Mouse (Mus musculus): ENCODE measurements around the gene Hus1b. TPM values are rescaled to one million over a fixed set of nuclear protein-coding genes. Genes with fewer than 3 reads are reported as not detected.

Gene Hus1b
- polyA plus RNA-seq, 1 experiment from 2014 or later = not detected

GRCm38 (mm10) chr13:30931613-30932012, 15.9 kb downstream of the Hus1b start:
- H3K4me2 ChIP-seq (ENCODE audit: low read depth) = no peak overlapping the region
- no peaks in the 10 kb centered on the region for H3K27me3 ChIP-seq (ENCODE audit: control insufficient read depth, insufficient read depth, low read length)
- H3K9ac ChIP-seq (ENCODE audit: low read length) = no peak overlapping the region
- ATAC-seq (ENCODE audit: insufficient read depth, low FRiP score, low TSS enrichment) (no peak), DNase-seq (ENCODE audit: low spot score) (no peak)
- no peaks in the 10 kb centered on the region for H3K9me3 ChIP-seq (ENCODE audit: control insufficient read depth, low read length)
- H3K4me1 ChIP-seq (ENCODE audit: control insufficient read depth, insufficient read depth, low read length) = no peaks in the 10 kb centered on the region
- H3K36me3 ChIP-seq (ENCODE audit: control insufficient read depth, insufficient read depth, low read length) = no peaks in the 10 kb centered on the region
- 87% methylated on average over 4 of the region's 4 CpGs for WGBS
- no peak overlapping the region for H3K27ac ChIP-seq (ENCODE audit: low read depth, low read length)
- no peak overlapping the region for H3K4me3 ChIP-seq (ENCODE audit: low read depth, low read length)

GRCm38 (mm10) chr13:30929119-30929518, 18.4 kb downstream of the Hus1b start:
- H3K9ac ChIP-seq (ENCODE audit: low read length) = no peak overlapping the region
- no peak overlapping the region for H3K4me2 ChIP-seq (ENCODE audit: low read depth)
- no peaks in the 10 kb centered on the region for H3K27me3 ChIP-seq (ENCODE audit: control insufficient read depth, insufficient read depth, low read length)
- no peak for ATAC-seq (ENCODE audit: insufficient read depth, low FRiP score, low TSS enrichment)
- DNase-seq (ENCODE audit: low spot score) = no peak
- no peaks in the 10 kb centered on the region for H3K9me3 ChIP-seq (ENCODE audit: control insufficient read depth, low read length)
- H3K27ac ChIP-seq (ENCODE audit: low read depth, low read length) = no peak overlapping the region
- no peaks in the 10 kb centered on the region for H3K36me3 ChIP-seq (ENCODE audit: control insufficient read depth, insufficient read depth, low read length)
- H3K4me1 ChIP-seq (ENCODE audit: control insufficient read depth, insufficient read depth, low read length) = no peaks in the 10 kb centered on the region
- H3K4me3 ChIP-seq (ENCODE audit: low read depth, low read length) = no peak overlapping the region
- WGBS = 88% methylated on average over 2 of the region's 2 CpGs

GRCm38 (mm10) chr13:30924269-30924668, 23.3 kb downstream of the Hus1b start:
- 94% methylated on average over 6 of the region's 6 CpGs for WGBS
- Histone ChIP-seq H3K4me2 (ENCODE audit: low read depth) (no peak overlapping the region), H3K27me3 (ENCODE audit: control insufficient read depth, insufficient read depth, low read length) (no peaks in the 10 kb centered on the region), H3K27ac (ENCODE audit: low read depth, low read length) (no peak overlapping the region), H3K4me3 (ENCODE audit: low read depth, low read length) (no peak overlapping the region), H3K4me1 (ENCODE audit: control insufficient read depth, insufficient read depth, low read length) (no peaks in the 10 kb centered on the region), H3K9ac (ENCODE audit: low read length) (no peak overlapping the region), H3K9me3 (ENCODE audit: control insufficient read depth, low read length) (no peaks in the 10 kb centered on the region), H3K36me3 (ENCODE audit: control insufficient read depth, insufficient read depth, low read length) (no peaks in the 10 kb centered on the region)
- DNase-seq (ENCODE audit: low spot score) (no peak), ATAC-seq (ENCODE audit: insufficient read depth, low FRiP score, low TSS enrichment) (no peak)

- ATAC-seq (ENCODE audit: insufficient read depth, low FRiP score, low TSS enrichment) = no peak
- no peak overlapping the region for H3K9ac ChIP-seq (ENCODE audit: low read length)
- no peaks in the 10 kb centered on the region for H3K36me3 ChIP-seq (ENCODE audit: control insufficient read depth, insufficient read depth, low read length)
- no peaks in the 10 kb centered on the region for H3K27me3 ChIP-seq (ENCODE audit: control insufficient read depth, insufficient read depth, low read length)
- no peak for DNase-seq (ENCODE audit: low spot score)
- no peak overlapping the region for H3K4me2 ChIP-seq (ENCODE audit: low read depth)
- H3K27ac ChIP-seq (ENCODE audit: low read depth, low read length) = no peak overlapping the region
- H3K9me3 ChIP-seq (ENCODE audit: control insufficient read depth, low read length) = no peaks in the 10 kb centered on the region
- H3K4me1 ChIP-seq (ENCODE audit: control insufficient read depth, insufficient read depth, low read length) = no peaks in the 10 kb centered on the region
- WGBS = 86% methylated on average over 4 of the region's 4 CpGs
- H3K4me3 ChIP-seq (ENCODE audit: low read depth, low read length) = no peak overlapping the region
Measured at GRCm38 (mm10) chr13:30921914-30922313, 25.6 kb downstream of the Hus1b start.

GRCm38 (mm10) chr13:30913757-30914156, 33.8 kb downstream of the Hus1b start:
- ATAC-seq (ENCODE audit: insufficient read depth, low FRiP score, low TSS enrichment) (no peak), DNase-seq (ENCODE audit: low spot score) (no peak)
- Histone ChIP-seq H3K4me3 (ENCODE audit: low read depth, low read length) (no peak overlapping the region), H3K27me3 (ENCODE audit: control insufficient read depth, insufficient read depth, low read length) (no peaks in the 10 kb centered on the region), H3K9me3 (ENCODE audit: control insufficient read depth, low read length) (no peaks in the 10 kb centered on the region), H3K27ac (ENCODE audit: low read depth, low read length) (no peak overlapping the region), H3K36me3 (ENCODE audit: control insufficient read depth, insufficient read depth, low read length) (peaks cover 2% of the 10 kb centered on the region; the same call in 1 of the 2 replicates), H3K9ac (ENCODE audit: low read length) (no peak overlapping the region), H3K4me1 (ENCODE audit: control insufficient read depth, insufficient read depth, low read length) (no peaks in the 10 kb centered on the region), H3K4me2 (ENCODE audit: low read depth) (no peak overlapping the region)

GRCm38 (mm10) chr13:30913028-30913427, 34.5 kb downstream of the Hus1b start:
- 36% methylated on average over 4 of the region's 4 CpGs for WGBS

GRCm38 (mm10) chr13:30911931-30912625, 35.5 kb downstream of the Hus1b start:
- Histone ChIP-seq H3K36me3 (ENCODE audit: control insufficient read depth, insufficient read depth, low read length) (peaks cover 2% of the 10 kb centered on the region; the same call in 1 of the 2 replicates), H3K27me3 (ENCODE audit: control insufficient read depth, insufficient read depth, low read length) (no peaks in the 10 kb centered on the region), H3K4me2 (ENCODE audit: low read depth) (no peak overlapping the region), H3K27ac (ENCODE audit: low read depth, low read length) (no peak overlapping the region), H3K9me3 (ENCODE audit: control insufficient read depth, low read length) (no peaks in the 10 kb centered on the region), H3K4me1 (ENCODE audit: control insufficient read depth, insufficient read depth, low read length) (no peaks in the 10 kb centered on the region), H3K9ac (ENCODE audit: low read length) (no peak overlapping the region), H3K4me3 (ENCODE audit: low read depth, low read length) (no peak overlapping the region)
- ATAC-seq (ENCODE audit: insufficient read depth, low FRiP score, low TSS enrichment) (no peak), DNase-seq (ENCODE audit: low spot score) (no peak)
- 72% methylated on average over 5 of the region's 5 CpGs for WGBS

More at GRCm38 (mm10) chr13:30913028-30913427, 34.5 kb downstream of the Hus1b start:
- H3K9ac ChIP-seq (ENCODE audit: low read length) = no peak overlapping the region
- ATAC-seq (ENCODE audit: insufficient read depth, low FRiP score, low TSS enrichment) (no peak), DNase-seq (ENCODE audit: low spot score) (peak; percentile 46)
- H3K36me3 ChIP-seq (ENCODE audit: control insufficient read depth, insufficient read depth, low read length) = peaks cover 2% of the 10 kb centered on the region; the same call in 1 of the 2 replicates
- H3K4me3 ChIP-seq (ENCODE audit: low read depth, low read length) = no peak overlapping the region
- no peaks in the 10 kb centered on the region for H3K27me3 ChIP-seq (ENCODE audit: control insufficient read depth, insufficient read depth, low read length)
- no peak overlapping the region for H3K27ac ChIP-seq (ENCODE audit: low read depth, low read length)
- H3K9me3 ChIP-seq (ENCODE audit: control insufficient read depth, low read length) = no peaks in the 10 kb centered on the region
- H3K4me2 ChIP-seq (ENCODE audit: low read depth) = no peak overlapping the region
- no peaks in the 10 kb centered on the region for H3K4me1 ChIP-seq (ENCODE audit: control insufficient read depth, insufficient read depth, low read length)

- Histone ChIP-seq H3K9me3 (ENCODE audit: control insufficient read depth, low read length) (no peaks in the 10 kb centered on the region), H3K36me3 (ENCODE audit: control insufficient read depth, insufficient read depth, low read length) (peaks cover 2% of the 10 kb centered on the region; the same call in 1 of the 2 replicates), H3K4me2 (ENCODE audit: low read depth) (no peak overlapping the region), H3K27ac (ENCODE audit: low read depth, low read length) (no peak overlapping the region), H3K4me1 (ENCODE audit: control insufficient read depth, insufficient read depth, low read length) (no peaks in the 10 kb centered on the region), H3K27me3 (ENCODE audit: control insufficient read depth, insufficient read depth, low read length) (no peaks in the 10 kb centered on the region), H3K9ac (ENCODE audit: low read length) (no peak overlapping the region), H3K4me3 (ENCODE audit: low read depth, low read length) (no peak overlapping the region)
- DNase-seq (ENCODE audit: low spot score) (no peak), ATAC-seq (ENCODE audit: insufficient read depth, low FRiP score, low TSS enrichment) (no peak)
- 79% methylated on average over 5 of the region's 5 CpGs for WGBS
Measured at GRCm38 (mm10) chr13:30910889-30911288, 36.7 kb downstream of the Hus1b start.

- DNase-seq (ENCODE audit: low spot score) (no peak), ATAC-seq (ENCODE audit: insufficient read depth, low FRiP score, low TSS enrichment) (no peak)
- H3K27ac ChIP-seq (ENCODE audit: low read depth, low read length) = no peak overlapping the region
- no peaks in the 10 kb centered on the region for H3K27me3 ChIP-seq (ENCODE audit: control insufficient read depth, insufficient read depth, low read length)
- no peak overlapping the region for H3K4me3 ChIP-seq (ENCODE audit: low read depth, low read length)
- no peaks in the 10 kb centered on the region for H3K9me3 ChIP-seq (ENCODE audit: control insufficient read depth, low read length)
- no peaks in the 10 kb centered on the region for H3K36me3 ChIP-seq (ENCODE audit: control insufficient read depth, insufficient read depth, low read length)
- H3K4me2 ChIP-seq (ENCODE audit: low read depth) = no peak overlapping the region
- 62% methylated on average over 2 of the region's 2 CpGs for WGBS
- H3K9ac ChIP-seq (ENCODE audit: low read length) = no peak overlapping the region
- H3K4me1 ChIP-seq (ENCODE audit: control insufficient read depth, insufficient read depth, low read length) = no peaks in the 10 kb centered on the region
Measured at GRCm38 (mm10) chr13:30902286-30902685, 45.3 kb downstream of the Hus1b start.

Data from neural tube, embryonic 11.5 days (tissue).